Mouse (Mus musculus): ENCODE results near the gene Nr6a1. TPM values are rescaled to one million over a fixed set of nuclear protein-coding genes. Genes with fewer than 3 reads are reported as not detected.
A peak's percentile ranks its signal among the peaks of the same experiment; 100 is the strongest.

Nr6a1 gene
- polyA plus RNA-seq, 1 experiment from 2014 or later: 3.1 TPM

DNA sequence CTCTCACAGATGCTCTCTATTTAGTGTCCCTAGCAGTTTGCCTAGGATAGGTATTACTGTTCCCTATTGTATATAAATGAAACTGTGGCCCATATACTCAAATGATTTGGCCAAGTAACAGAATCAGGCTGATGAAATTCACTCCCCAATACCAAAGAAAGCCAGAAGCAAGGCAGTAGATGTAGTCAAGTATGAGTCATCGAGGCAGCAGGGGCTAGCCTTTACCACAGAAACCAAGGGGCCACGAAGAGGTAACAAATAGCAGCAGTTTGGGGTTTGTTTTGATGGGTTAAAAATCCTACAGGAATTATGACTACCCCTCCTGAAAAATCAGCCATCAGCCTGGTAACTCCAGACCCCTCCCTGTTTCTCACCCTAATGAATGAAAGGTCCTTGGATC lies 147.5 kb downstream of the Nr6a1 start:
- Histone ChIP-seq H3K9ac (ENCODE audit: low read length) (no peak overlapping the region), H3K27me3 (ENCODE audit: control insufficient read depth, insufficient read depth, low read length) (no peaks in the 10 kb centered on the region), H3K9me3 (ENCODE audit: control insufficient read depth, low read length) (no peaks in the 10 kb centered on the region), H3K27ac (ENCODE audit: low read depth, low read length) (no peak overlapping the region), H3K4me2 (ENCODE audit: low read depth, low read length, severe bottlenecking) (no peak overlapping the region), H3K4me3 (ENCODE audit: low read depth, low read length) (no peak overlapping the region), H3K4me1 (replicated peaks; ENCODE audit: control insufficient read depth, insufficient read depth, low read length) (peaks cover 7% of the 10 kb centered on the region), H3K36me3 (ENCODE audit: control insufficient read depth, insufficient read depth, low read length) (no peaks in the 10 kb centered on the region)
- ATAC-seq (replicated peaks; ENCODE audit: low FRiP score) (no peak), DNase-seq (ENCODE audit: low spot score) (no peak)
- WGBS: 77% methylated on average over 2 of the region's 2 CpGs

DNA sequence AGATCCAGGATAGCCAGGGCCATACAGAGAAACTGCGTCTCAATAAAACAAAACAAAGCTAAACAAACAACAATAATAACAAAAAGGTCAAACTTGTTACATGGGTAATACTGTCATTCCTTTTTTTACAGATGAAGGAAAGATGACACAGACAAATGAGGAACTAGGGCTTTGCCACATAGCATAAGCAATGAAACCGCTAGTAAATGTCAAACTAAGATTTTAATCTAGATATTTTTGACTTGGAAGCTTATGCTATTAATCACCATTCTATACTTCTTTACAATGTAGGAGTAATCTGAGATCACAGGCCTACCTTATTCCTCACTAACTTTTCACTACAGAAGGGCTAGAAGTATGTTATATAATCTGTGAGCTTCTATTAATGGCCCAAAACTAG lies 150.2 kb downstream of the Nr6a1 start:
- Histone ChIP-seq H3K4me2 (ENCODE audit: low read depth, low read length, severe bottlenecking) (no peak overlapping the region), H3K4me1 (replicated peaks; ENCODE audit: control insufficient read depth, insufficient read depth, low read length) (peaks cover 4% of the 10 kb centered on the region), H3K27me3 (ENCODE audit: control insufficient read depth, insufficient read depth, low read length) (no peaks in the 10 kb centered on the region), H3K27ac (ENCODE audit: low read depth, low read length) (no peak overlapping the region), H3K9me3 (ENCODE audit: control insufficient read depth, low read length) (no peaks in the 10 kb centered on the region), H3K9ac (ENCODE audit: low read length) (no peak overlapping the region), H3K4me3 (ENCODE audit: low read depth, low read length) (no peak overlapping the region), H3K36me3 (ENCODE audit: control insufficient read depth, insufficient read depth, low read length) (no peaks in the 10 kb centered on the region)
- 95% methylated on average over 2 of the region's 2 CpGs for WGBS
- DNase-seq (ENCODE audit: low spot score) (no peak), ATAC-seq (replicated peaks; ENCODE audit: low FRiP score) (no peak)

DNA sequence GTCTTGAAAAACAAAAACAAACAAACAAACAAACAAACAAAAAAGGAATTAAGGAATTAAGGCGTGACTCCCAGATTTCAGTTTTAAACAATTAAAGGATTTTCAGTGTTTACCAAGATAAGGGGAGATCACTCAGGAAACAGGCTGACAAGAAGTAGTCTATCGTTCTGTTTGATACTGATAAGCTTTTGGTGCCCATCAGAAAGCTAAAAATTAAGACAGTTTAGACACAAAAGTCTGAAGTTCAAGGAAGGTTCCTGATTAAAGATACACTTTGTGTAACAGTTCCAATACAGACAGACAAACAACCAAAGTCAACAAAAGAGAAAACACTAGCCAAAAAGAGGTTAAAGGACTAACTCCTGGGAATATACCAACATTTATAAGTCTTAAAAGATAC lies 152.6 kb downstream of the Nr6a1 start:
- Histone ChIP-seq H3K27me3 (ENCODE audit: control insufficient read depth, insufficient read depth, low read length) (no peaks in the 10 kb centered on the region), H3K36me3 (ENCODE audit: control insufficient read depth, insufficient read depth, low read length) (no peaks in the 10 kb centered on the region), H3K4me2 (ENCODE audit: low read depth, low read length, severe bottlenecking) (no peak overlapping the region), H3K4me3 (ENCODE audit: low read depth, low read length) (no peak overlapping the region), H3K27ac (ENCODE audit: low read depth, low read length) (no peak overlapping the region), H3K4me1 (replicated peaks; ENCODE audit: control insufficient read depth, insufficient read depth, low read length) (no peaks in the 10 kb centered on the region), H3K9me3 (ENCODE audit: control insufficient read depth, low read length) (no peaks in the 10 kb centered on the region), H3K9ac (ENCODE audit: low read length) (no peak overlapping the region)
- DNase-seq (ENCODE audit: low spot score) (no peak), ATAC-seq (replicated peaks; ENCODE audit: low FRiP score) (no peak)
- 86% methylated on average over 2 of the region's 2 CpGs for WGBS

DNA sequence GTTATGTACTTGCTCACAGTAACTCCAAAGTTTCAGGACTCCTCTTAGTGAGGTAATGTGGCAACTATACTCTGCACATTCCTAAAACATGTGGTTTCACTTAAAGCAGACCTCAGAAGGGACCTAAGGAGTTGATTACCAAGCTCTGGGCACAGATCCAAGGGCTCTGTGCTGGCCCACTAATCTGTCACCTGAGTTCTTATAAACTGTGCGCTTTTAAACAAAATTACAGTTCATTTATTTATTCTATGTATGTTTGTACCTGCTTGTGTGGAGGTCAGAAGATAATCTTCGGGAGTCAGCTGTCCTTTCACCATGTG lies 156.1 kb downstream of the Nr6a1 start:
- no peaks in the 10 kb centered on the region for H3K36me3 ChIP-seq (ENCODE audit: control insufficient read depth, insufficient read depth, low read length)
- 71% methylated on average over 2 of the region's 2 CpGs for WGBS
- ATAC-seq (replicated peaks; ENCODE audit: low FRiP score): no peak
- no peak overlapping the region for H3K9ac ChIP-seq (ENCODE audit: low read length)
- H3K27me3 ChIP-seq (ENCODE audit: control insufficient read depth, insufficient read depth, low read length): no peaks in the 10 kb centered on the region
- H3K27ac ChIP-seq (ENCODE audit: low read depth, low read length): no peak overlapping the region
- no peak overlapping the region for H3K4me2 ChIP-seq (ENCODE audit: low read depth, low read length, severe bottlenecking)
- no peak overlapping the region for H3K4me3 ChIP-seq (ENCODE audit: low read depth, low read length)
- H3K4me1 ChIP-seq (replicated peaks; ENCODE audit: control insufficient read depth, insufficient read depth, low read length): no peaks in the 10 kb centered on the region
- DNase-seq (ENCODE audit: low spot score): no peak
- H3K9me3 ChIP-seq (ENCODE audit: control insufficient read depth, low read length): no peaks in the 10 kb centered on the region

DNA sequence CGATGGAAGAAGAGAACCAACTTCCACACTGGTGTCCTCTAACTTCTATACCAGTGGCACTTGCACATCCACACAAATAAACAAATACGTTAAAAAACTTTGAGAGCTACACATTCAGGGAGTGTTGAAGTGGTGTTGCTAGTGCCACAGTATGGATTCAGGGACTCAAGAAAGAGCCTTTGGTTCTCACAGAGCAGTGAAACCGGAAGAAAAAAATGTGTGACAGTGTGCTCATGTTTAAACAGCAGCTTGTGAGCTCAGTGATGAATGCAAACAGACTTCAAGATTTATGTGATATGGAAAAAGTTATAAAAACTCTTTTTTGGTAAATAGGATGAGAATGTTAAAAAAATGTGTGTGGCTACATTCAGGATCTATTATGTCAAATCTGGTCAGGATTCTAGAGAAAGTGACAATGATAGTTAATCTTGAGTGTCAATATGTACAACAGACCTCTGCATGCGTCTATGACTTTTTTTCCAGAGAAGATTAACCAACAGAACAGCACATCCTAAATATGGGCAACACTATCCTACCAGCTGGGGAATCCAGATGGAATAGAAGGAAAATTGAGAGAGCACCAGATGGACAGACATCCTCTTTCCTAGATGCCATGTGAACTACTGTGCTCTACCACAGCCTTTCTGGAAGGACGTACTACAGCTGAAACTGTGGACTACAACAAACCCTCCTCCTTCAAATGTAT lies 156.6 kb downstream of the Nr6a1 start:
- Histone ChIP-seq H3K4me1 (replicated peaks; ENCODE audit: control insufficient read depth, insufficient read depth, low read length) (no peaks in the 10 kb centered on the region), H3K4me3 (ENCODE audit: low read depth, low read length) (no peak overlapping the region), H3K9ac (ENCODE audit: low read length) (no peak overlapping the region), H3K36me3 (ENCODE audit: control insufficient read depth, insufficient read depth, low read length) (no peaks in the 10 kb centered on the region), H3K27me3 (ENCODE audit: control insufficient read depth, insufficient read depth, low read length) (no peaks in the 10 kb centered on the region), H3K4me2 (ENCODE audit: low read depth, low read length, severe bottlenecking) (no peak overlapping the region), H3K9me3 (ENCODE audit: control insufficient read depth, low read length) (no peaks in the 10 kb centered on the region), H3K27ac (ENCODE audit: low read depth, low read length) (no peak overlapping the region)
- DNase-seq (ENCODE audit: low spot score) (no peak), ATAC-seq (replicated peaks; ENCODE audit: low FRiP score) (no peak)
- 90% methylated on average over 5 of the region's 5 CpGs for WGBS

GRCm38 (mm10) chr2:38767177-38767931 lies 160.1 kb downstream of the Nr6a1 start:
- no peaks in the 10 kb centered on the region for H3K36me3 ChIP-seq (ENCODE audit: control insufficient read depth, insufficient read depth, low read length)
- no peaks in the 10 kb centered on the region for H3K4me1 ChIP-seq (replicated peaks; ENCODE audit: control insufficient read depth, insufficient read depth, low read length)
- H3K9me3 ChIP-seq (ENCODE audit: control insufficient read depth, low read length): no peaks in the 10 kb centered on the region
- H3K27ac ChIP-seq (ENCODE audit: low read depth, low read length): no peak overlapping the region
- H3K27me3 ChIP-seq (ENCODE audit: control insufficient read depth, insufficient read depth, low read length): no peaks in the 10 kb centered on the region
- no peak for ATAC-seq (replicated peaks; ENCODE audit: low FRiP score)
- WGBS: 82% methylated on average over 4 of the region's 4 CpGs
- DNase-seq (ENCODE audit: low spot score): no peak
- no peak overlapping the region for H3K4me2 ChIP-seq (ENCODE audit: low read depth, low read length, severe bottlenecking)
- H3K9ac ChIP-seq (ENCODE audit: low read length): no peak overlapping the region
- H3K4me3 ChIP-seq (ENCODE audit: low read depth, low read length): no peak overlapping the region

DNA sequence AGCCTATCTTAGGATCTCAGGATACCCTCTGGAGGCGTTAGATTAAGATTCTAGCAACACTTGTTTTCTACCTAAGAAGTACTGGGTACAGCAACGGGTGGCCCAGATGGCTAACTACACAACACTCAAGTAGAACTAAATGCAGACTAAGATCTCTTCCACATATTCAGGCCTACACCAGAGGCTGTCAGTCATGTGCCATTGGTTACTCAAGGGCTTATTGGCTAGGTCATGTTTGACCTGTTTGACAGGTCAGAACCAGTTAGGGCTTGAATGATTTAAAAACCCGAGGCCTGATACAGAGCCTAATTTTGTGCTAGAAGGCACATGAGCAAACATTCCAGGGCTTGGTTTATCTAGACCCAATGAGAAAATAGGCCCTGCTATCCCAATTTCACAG lies 187.6 kb downstream of the Nr6a1 start:
- 85% methylated on average over 3 of the region's 3 CpGs for WGBS
- ATAC-seq (replicated peaks; ENCODE audit: low FRiP score): 0 out of 2 replicates have a peak, but pooled peaks have one; percentile 27
- H3K36me3 ChIP-seq (ENCODE audit: control insufficient read depth, insufficient read depth, low read length): no peaks in the 10 kb centered on the region

GRCm38 (mm10) chr2:38739410-38739809 lies 188.1 kb downstream of the Nr6a1 start:
- Histone ChIP-seq H3K4me3 (ENCODE audit: low read depth, low read length) (no peak overlapping the region), H3K4me2 (ENCODE audit: low read depth, low read length, severe bottlenecking) (no peak overlapping the region), H3K27ac (ENCODE audit: low read depth, low read length) (no peak overlapping the region), H3K36me3 (ENCODE audit: control insufficient read depth, insufficient read depth, low read length) (no peaks in the 10 kb centered on the region), H3K9me3 (ENCODE audit: control insufficient read depth, low read length) (no peaks in the 10 kb centered on the region), H3K9ac (ENCODE audit: low read length) (no peak overlapping the region), H3K4me1 (replicated peaks; ENCODE audit: control insufficient read depth, insufficient read depth, low read length) (peaks cover 2% of the 10 kb centered on the region; the same call in 1 of the 2 replicates), H3K27me3 (ENCODE audit: control insufficient read depth, insufficient read depth, low read length) (no peaks in the 10 kb centered on the region)
- DNase-seq (ENCODE audit: low spot score): peak; percentile 83
- ATAC-seq (replicated peaks; ENCODE audit: low FRiP score): peak; percentile 74
- 23% methylated on average over 7 of the region's 7 CpGs for WGBS

More for the DNA sequence above, 187.6 kb downstream of the Nr6a1 start:
- DNase-seq (ENCODE audit: low spot score): no peak
- Histone ChIP-seq H3K27ac (ENCODE audit: low read depth, low read length) (no peak overlapping the region), H3K27me3 (ENCODE audit: control insufficient read depth, insufficient read depth, low read length) (no peaks in the 10 kb centered on the region), H3K4me2 (ENCODE audit: low read depth, low read length, severe bottlenecking) (no peak overlapping the region), H3K4me3 (ENCODE audit: low read depth, low read length) (no peak overlapping the region), H3K9ac (ENCODE audit: low read length) (no peak overlapping the region), H3K9me3 (ENCODE audit: control insufficient read depth, low read length) (no peaks in the 10 kb centered on the region), H3K4me1 (replicated peaks; ENCODE audit: control insufficient read depth, insufficient read depth, low read length) (peaks cover 2% of the 10 kb centered on the region; the same call in 1 of the 2 replicates)

All from forebrain, embryonic 11.5 days (tissue).